Mouse (Mus musculus) urinary bladder, postnatal 25 days (tissue): ENCODE measurements at regions not wholly inside any gene's neighbourhood (a gene's known extent, or its start where the extent isn't known, plus 50 kb on each side); places are given as distances from the start of the nearest gene placed in this dataset.
A peak's percentile ranks its signal among the peaks of the same experiment; 100 is the strongest.
"Not testable (repeated sequence)": the region's sequence is repeated elsewhere in the genome, so short reads cannot be mapped to it uniquely, and the experiment has no call there.

Experiments used
- DNase-seq: peaks from one replicate; pipeline ENCODE4 v3.0.0; 2022; ENCODE audit warnings: low spot score

- DNase-seq = not testable (repeated sequence)
Measured at GRCm38 (mm10) chr14:14478159-14478558, 77.1 kb downstream of the Olfr721-ps1 start.

- no peak for DNase-seq
Measured at GRCm38 (mm10) chr14:14481840-14482239, 80.7 kb downstream of the Olfr721-ps1 start.

GRCm38 (mm10) chr14:14486356-14486755, 85.3 kb downstream of the Olfr721-ps1 start:
- DNase-seq = no peak

GRCm38 (mm10) chr14:14490501-14490900, 89.4 kb downstream of the Olfr721-ps1 start:
- DNase-seq = no peak

GRCm38 (mm10) chr14:14492041-14492440, 90.9 kb downstream of the Olfr721-ps1 start:
- DNase-seq = no peak

GRCm38 (mm10) chr14:14511927-14512326, 110.8 kb downstream of the Olfr721-ps1 start:
- DNase-seq = no peak

GRCm38 (mm10) chr14:14513056-14513455, 112.0 kb downstream of the Olfr721-ps1 start:
- DNase-seq = no peak

- no peak for DNase-seq
Measured at GRCm38 (mm10) chr14:14513498-14513897, 112.4 kb downstream of the Olfr721-ps1 start.

GRCm38 (mm10) chr14:14514440-14515172, 113.5 kb downstream of the Olfr721-ps1 start:
- DNase-seq = no peak

- DNase-seq = no peak
Measured at GRCm38 (mm10) chr14:14515363-14515762, 114.3 kb downstream of the Olfr721-ps1 start.

- no peak for DNase-seq
Measured at GRCm38 (mm10) chr14:14515918-14516317, 114.8 kb downstream of the Olfr721-ps1 start.

GRCm38 (mm10) chr14:14518027-14518426, 116.9 kb downstream of the Olfr721-ps1 start:
- DNase-seq = no peak

GRCm38 (mm10) chr14:14518841-14519240, 117.7 kb downstream of the Olfr721-ps1 start:
- DNase-seq = peak; percentile 12

GRCm38 (mm10) chr14:14520195-14520594, 119.1 kb downstream of the Olfr721-ps1 start:
- DNase-seq = no peak

GRCm38 (mm10) chr14:14521331-14521730, 120.2 kb downstream of the Olfr721-ps1 start:
- DNase-seq = not testable (repeated sequence)

GRCm38 (mm10) chr14:14525225-14525624, 124.1 kb downstream of the Olfr721-ps1 start:
- DNase-seq = no peak

- no peak for DNase-seq
Measured at GRCm38 (mm10) chr14:14528437-14528836, 127.3 kb downstream of the Olfr721-ps1 start.

- no peak for DNase-seq
Measured at GRCm38 (mm10) chr14:14541206-14541605, 140.1 kb downstream of the Olfr721-ps1 start.

- DNase-seq = no peak
Measured at GRCm38 (mm10) chr14:14541705-14542104, 140.6 kb downstream of the Olfr721-ps1 start.

GRCm38 (mm10) chr14:14544236-14544635, 143.1 kb downstream of the Olfr721-ps1 start:
- no peak for DNase-seq

GRCm38 (mm10) chr14:14552201-14552600, 149.9 kb upstream of the Slc4a7 start:
- DNase-seq = no peak

GRCm38 (mm10) chr14:14574851-14575250, 127.2 kb upstream of the Slc4a7 start:
- no peak for DNase-seq

- no peak for DNase-seq
Measured at GRCm38 (mm10) chr14:14591939-14592338, 110.1 kb upstream of the Slc4a7 start.

- DNase-seq = no peak
Measured at GRCm38 (mm10) chr14:14594753-14595152, 107.3 kb upstream of the Slc4a7 start.
